Mouse (Mus musculus) layer of hippocampus, postnatal 25 days (tissue): ENCODE data around the gene Tpte. TPM values are rescaled to one million over a fixed set of nuclear protein-coding genes. Genes with fewer than 3 reads are reported as not detected.
A peak's percentile ranks its signal among the peaks of the same experiment; 100 is the strongest.

ENCODE experiments used
- DNase-seq, 2 experiments: peaks; one replicate each; pipeline ENCODE4 v3.0.0; 2022; ENCODE audit warnings: mixed read lengths in 2 of 2, low spot score in 1 of 2; ENCODE audit errors: extremely low spot score in 1 of 2
- total RNA-seq, 2 experiments: library from RNA; stranded (reverse); gene quantifications; 2 replicates each; pipeline ENCODE4 v1.2.3; 2021

The Tpte gene
- total RNA-seq, 2 experiments from 2014 or later, result not detected

DNA sequence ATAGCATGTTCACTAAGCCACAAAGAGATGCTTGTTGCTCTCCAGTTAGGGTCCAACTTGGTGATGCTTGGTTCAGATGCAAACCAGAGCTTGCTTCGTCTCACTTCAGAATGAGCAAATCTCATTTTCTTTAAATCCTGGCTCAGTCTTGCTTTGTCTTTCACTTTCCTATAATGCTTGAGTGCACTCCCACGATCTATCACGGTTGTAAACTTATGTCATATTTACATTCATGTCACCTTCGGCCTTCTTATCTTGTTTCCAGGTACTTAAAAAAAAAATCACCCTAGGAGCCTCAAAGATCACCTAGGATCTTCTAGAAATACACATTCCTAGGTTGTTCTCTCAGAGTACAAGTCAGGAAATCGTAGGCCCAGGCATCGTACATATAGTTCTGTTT, 76.6 kb downstream of the Tpte start:
- no peak for DNase-seq

DNA sequence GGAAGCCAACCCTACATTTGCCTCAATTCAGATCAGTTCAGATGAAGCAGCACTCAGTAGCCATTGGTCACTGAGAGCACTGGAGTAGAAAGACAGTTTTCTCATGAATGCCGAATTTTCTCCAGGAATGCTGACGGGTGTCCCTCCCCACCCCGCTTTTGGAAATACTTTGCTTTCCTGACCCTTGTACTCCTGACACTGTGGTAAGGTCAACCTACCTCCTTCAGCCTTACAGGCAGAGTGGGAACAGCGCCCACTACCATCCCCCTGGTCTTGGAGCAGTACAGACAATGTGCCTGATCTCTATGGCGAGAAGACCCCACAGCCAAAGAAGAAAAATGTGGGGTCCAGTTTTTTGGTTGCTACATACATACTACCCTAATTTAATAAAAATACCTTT, 93.1 kb downstream of the Tpte start:
- DNase-seq, result no peak

DNA sequence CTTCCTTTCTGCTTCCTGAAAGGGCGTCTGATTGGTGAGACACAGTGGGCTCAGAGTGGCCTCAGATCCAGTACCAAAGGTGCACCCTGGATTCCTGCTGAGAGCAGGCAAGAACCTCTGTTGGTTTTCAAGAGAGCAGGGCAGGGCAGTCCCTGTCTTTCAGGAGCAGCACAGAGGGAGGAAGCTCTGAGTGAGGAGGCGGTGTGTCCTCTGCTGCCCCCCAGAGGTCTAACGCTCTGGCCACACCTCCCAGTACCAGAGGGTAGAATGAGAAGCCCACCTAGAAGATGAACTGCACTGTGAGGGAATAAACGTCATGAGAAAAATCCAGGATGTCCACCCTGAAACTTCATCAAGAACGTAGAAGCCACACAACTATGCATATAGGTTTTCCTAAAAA, 93.7 kb downstream of the Tpte start:
- peak in 1 of 2 experiments; percentile 37 for DNase-seq

DNA sequence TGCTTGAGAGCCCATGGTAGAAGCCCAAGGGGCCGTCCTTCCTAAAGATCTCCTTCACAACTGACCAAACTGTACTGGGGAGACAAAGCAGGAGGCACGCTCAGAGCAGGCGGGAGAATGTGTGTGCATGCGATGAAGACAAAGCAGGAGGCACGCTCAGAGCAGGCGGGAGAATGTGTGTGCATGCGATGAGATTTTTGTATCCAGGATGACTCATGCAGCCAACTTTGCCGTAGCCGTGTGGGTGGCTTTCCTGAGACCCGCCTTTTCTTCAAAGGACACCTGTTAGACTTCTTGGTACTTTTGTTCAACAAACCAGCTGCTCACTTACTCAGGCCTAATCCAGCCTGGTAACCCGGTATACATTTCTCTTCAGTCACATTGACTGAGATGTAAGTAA, 97.7 kb downstream of the Tpte start:
- no peak for DNase-seq

DNA sequence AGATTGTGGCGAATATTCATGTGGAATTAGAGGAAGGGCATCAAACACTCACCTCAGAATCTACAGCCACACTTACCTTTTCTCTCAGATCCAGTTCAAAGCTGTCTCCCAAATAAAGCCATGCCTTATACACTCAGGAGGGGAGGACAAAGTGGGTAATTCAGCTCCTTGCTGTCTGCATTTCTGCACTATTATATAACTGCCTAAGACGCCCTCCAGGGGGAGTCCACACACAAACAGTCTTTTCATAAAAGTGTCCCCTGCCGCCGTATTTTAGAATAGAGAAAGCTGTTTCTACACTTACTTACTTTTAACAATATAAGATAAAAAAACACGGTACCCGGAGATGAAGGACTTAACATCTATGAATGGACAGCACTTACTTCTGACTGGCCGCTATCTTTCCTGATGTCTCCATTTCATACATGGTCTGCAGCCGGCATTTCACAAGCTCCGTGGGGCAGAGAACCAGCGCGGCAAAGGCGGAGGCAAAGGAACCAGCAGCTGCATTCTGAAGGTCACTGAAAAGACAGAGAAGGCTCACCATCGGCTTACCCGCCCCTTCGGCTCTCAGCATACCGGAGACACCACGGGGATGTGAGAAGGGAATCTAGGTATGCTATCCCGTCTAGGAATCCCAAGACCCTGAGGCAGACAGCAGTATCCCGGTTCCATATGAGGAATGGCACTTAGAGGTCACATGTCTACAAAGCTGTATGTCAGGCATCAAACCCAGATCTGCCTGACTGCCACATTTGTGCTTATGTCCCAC, 99.8 kb downstream of the Tpte start:
- no peak for DNase-seq

DNA sequence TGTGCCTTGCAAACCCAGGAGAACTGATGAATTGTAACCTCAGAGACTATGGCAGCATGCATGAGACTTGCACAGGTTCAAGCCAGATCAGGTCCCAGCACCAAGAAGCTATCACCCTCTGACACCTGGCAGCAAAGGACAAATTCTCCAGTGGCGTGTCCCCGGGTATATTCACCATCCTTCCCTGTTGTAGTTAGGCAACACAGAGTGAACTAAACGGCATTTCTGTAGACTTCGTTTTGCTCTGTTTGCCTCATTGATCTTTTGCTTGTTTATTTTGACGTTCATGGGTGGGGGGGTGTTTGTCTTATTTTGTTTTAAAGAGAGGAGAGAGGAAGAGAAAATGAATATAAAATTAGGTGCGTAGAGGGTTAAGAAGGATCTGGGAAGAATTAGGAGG, 101.9 kb downstream of the Tpte start:
- DNase-seq, result no peak

DNA sequence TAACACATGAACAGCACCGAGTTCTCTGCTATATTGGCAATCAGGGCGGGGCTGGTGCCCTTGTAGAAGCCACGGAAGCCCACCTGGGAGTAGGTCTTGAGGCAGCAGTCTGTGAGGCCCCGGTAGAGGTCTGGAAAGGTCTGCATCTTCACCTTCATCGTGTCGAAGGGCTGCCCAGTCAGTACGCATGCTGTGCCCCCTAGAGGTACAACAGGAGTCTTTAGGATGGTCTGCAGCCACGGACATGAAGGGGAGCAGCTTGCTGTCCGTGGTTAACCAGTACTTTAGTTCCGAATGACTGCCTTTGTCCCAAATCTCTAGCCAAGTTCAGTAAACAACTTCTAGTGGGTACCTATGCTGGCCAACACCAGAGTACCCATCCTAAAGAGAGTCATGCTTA, 106.6 kb downstream of the Tpte start:
- DNase-seq, result no peak

DNA sequence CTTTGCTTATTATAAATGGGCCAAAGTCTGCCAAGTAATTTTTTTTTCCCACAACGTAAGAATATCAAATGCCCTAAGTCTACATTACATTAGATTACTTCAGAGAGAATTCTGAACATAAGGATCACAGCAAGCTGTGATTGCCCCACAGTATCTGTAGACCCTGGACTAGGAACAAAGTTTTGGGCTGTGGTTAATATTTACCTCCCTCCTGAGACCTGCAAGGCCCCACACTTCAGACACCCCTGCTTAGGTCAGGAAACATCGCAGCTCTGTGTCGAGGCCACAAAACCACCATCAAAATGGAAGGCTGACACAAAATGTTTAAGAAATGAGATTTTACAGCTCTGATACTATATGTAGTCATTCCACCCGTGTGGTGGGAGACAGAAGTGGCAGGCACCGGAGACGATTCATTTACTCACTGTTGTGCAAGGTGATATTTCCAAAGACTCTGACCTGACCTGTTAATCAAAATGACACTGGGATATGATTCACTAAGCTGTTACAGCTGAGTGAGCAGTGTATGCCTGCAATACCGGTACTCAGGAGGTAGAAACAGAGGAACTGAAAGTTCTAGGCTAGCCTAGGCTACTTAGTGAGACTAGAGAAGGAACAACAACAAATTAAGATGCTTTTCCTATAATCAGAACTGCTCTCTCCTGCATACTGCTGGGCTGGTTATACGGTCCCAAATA, 107.7 kb downstream of the Tpte start:
- no peak for DNase-seq

DNA sequence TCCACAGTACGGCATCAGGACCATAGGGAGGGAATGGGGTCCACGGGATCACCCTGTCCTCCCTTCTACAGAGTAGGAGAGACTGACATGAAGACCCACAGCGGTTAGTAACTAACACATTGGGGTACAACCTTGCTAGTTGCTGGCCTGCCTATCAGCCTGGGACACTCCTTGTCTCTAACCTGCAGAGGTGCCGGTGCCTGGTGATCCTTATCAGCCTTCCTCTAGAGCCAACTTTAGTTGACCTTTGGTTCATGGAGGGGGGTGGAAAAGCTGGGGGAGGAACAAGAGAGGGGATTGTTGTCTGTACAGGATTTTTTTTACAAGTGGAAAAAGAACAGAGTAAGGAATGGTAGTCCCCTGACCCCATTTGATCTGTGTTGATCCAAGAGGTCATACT, 111.2 kb downstream of the Tpte start:
- DNase-seq, result no peak

DNA sequence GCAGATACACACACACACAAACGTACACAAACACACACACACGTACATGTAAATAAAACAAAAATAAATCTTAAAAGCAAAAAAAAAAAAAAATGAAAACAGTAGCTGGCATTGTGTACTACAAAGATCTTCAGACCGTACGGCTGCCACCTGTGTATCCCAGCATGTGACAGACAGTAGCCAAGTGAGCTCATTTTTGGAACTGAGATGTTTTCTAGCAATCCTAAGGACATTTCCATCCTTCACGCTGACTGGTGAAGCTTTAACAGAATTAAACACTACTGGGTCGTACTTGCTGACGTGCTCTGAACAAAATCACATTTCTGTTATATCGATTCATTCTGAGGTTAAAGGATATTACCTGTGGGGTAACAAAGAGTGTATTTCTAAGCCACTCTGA, 112.0 kb downstream of the Tpte start:
- no peak for DNase-seq

DNA sequence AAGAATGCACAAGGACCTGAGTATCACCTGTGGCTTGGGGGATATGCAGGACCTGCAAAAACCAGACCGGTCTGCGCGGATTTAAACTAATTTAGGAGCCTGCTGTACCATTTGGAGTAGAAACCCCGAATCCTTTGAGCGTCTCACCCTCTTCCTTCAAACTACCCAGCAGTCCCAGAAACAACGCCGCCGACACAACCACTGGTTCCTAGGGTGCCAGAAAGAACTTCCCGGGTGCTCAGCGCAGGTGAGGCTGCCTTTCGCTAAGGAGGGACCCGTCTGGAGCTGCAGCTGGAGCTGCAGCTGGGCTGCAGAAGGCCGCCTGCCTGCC, 114.5 kb downstream of the Tpte start:
- no peak for DNase-seq

DNA sequence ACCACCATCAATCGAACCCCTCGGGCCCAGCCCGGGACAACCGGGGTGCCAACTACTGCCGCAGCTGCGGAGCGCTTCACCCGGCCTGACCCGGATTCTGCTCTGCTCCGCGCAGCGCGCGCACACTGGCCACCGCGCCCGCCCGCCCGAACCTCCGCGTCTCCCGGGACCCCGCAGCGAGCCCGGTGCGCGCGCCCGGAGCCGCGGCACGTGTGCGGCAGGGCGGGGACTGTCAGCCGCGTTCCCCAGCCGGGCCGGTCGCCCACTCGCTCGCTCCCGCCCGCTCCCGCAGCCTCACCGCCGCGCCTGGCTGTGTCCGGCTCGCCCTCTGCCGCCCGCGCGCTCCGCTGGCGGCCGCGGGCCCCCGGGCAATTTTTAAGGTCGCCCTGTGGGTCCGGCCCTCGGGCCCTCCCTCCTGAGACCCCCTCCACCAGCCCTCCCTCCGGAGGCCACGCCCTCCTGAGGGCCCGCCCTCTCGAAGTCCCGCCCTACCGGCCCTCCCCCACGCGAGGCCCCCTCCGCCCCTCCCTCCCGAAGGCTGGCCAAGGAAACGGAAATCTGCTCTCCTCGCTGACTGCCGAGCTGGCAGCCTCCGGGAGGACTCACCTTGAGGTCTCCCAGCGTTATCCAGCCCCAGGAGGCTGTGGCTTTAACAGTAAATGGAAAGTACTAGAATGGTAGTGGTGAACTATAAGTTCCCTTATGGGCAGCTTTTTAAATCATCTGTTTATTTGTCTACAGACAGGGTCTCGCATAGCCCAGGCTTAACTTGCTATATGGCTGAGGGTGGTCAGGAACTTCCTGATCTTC, 115.1 kb downstream of the Tpte start, which contains the start of gene Slc25a15:
Gene Slc25a15 (minus strand): TSS at position 456 of the 810 bp plus-strand sequence.
- DNase-seq, result peak; percentile 71 to 92

DNA sequence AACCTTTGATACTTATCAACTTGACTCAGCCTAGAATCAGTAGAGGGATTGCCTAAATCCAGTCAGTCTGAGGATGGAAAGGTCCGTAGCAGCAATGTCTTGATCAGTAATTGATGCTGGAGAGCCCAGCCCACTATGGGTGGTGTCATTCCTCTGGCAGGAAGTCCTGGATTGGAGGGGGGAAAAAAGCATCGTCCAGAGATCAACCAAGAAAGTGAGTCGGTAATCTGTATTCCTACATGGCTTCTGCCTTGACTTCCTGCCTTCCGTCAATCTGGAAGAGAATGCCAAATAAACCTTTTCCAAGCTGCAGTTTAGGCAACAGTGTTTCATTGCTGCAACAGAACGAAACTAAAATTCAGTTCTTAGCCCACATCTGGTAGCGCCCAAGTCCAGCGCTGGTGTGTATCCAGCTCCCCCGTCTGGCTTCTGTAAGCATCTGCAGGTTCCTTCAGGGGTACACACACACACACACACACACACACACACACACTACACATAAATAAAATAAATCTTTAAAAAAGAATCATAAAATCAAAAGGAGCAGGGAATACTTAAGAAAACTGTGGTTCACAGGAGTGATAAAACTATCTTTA, 116.1 kb downstream of the Tpte start:
- DNase-seq, result no peak

DNA sequence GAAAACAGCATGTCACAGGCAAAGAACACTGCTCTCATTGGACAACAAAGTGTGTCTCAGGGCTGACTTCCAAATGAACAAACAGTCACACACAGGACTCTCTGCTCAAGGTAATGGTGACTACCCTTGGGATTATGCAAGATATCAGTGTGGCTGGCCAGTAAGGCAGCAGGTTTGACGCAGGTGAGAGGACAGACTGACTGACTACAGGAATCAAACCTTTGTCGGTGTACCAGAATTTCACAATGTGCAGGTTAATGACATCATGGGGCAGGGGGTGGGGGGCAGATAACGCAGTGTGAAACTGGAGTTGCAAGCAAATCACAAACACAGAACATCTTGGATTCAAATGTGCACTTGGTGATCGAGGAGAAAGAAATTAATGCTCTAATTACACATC, 117.4 kb downstream of the Tpte start:
- DNase-seq, result no peak

DNA sequence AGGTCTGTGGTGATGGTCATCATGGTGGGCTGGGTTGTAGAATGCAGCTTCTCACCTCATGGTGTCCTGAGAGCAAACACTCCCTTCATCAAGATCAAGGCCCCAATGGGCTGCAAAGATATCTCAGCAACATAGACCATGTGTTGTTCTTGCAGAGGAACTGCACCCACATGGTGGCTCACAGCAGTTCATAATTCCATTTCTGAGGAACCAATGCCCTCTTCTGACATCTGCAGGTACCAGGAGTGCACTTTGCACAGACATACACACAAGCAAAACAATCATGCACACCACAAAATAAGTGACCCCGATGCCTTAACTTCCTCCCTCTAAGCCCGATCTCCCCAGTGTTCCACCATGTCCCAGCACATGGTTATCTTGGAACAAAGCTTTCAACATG, 120.0 kb downstream of the Tpte start:
- DNase-seq, result no peak

DNA sequence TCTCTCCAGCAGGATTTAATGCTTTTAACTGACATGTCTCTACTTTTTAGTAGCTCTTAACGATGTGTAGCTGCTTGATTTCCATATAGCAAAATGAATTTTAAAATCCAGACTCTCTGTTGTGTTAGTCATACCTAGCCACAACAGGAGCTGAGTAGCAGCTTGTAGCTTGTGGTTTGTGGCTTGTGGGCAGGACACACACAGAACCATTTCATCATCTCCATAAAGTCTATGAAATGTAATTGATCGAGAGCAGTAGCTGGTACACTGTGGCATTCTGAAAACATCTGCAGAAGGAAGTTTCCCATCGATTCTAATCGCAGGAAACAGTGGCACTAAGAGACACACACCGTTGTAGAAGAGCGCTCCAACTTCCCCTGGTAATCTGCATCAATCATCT, 122.5 kb downstream of the Tpte start:
- DNase-seq, result no peak

DNA sequence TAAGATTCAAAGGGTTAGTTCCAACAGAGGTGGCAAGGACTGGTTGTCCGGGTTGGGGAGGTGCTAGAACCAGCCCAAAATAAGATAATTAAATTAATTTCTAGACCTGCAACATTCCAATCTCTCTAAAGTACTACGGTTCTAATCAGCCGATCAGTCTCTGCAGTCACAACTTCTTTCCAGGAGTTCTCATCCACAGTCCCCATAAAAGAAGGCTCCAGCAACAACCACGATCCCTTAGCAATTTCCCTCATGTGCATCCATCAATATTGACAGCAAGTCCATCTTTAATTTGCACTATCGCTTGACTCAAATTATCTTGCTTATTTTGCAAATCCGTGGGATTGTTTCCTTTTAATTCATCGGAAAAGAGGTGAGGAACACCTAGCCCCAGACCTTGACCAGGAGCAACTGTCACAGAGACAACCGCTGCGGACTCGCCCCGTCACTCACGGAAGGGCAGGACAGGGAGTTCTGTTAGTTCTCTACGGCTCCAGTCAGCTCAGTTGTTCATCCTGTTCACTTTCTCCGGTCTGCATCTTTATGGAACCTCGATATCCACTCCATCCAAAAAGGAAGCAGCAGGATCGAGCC, 127.5 kb downstream of the Tpte start:
- DNase-seq, result no peak

DNA sequence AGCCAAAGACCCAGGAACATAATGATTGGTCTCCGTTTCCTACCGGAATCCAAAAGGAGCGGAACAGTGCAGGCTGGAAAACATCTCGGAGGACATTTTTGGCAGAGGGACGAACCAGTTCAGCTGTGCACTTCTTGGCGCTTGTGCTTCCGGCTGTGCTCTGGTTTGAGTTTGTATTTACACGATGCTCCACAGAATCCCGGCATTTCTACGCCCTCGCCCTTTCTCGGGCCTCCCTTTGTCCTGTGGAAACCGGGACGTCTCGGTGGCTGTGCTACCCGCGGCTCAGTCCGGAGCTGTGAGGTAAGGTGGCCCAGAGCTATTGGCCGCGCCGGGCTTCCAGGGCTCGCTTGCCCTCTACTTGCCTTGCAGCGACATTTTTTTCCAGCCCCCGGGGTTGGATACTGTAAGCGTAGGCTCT, 128.1 kb downstream of the Tpte start, which contains the start of gene Mrps31:
Gene Mrps31 (plus strand): TSS at position 80 of the 421 bp plus-strand sequence.
- DNase-seq, result peak; percentile 68 to 76

DNA sequence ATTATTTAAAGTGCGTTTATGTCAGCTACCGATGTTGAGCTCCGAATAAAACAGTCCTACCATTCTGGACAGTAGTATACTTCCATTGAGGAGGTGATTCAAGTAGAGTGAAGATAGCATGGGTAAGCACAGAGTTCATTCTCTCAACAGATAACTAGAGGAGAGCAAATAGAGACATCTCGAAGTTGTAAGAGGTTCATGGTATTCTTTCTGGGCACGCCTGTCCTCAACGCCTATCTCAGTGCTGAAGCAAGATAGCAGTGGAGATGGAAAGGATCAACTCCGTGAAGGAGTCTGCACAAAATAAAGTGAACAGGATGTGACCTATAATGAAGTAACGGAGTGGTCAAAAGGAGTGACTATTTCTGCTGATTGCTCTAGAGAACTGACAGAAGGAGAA, 128.7 kb downstream of the Tpte start:
- DNase-seq, result no peak
